Mouse (Mus musculus) erythroblast, embryonic 14.5 days (primary cell): ENCODE measurements around the gene Clrn1.

Experiments
- GATA1 ChIP-seq: IDR thresholded peaks from 2 replicates; pipeline ENCODE4 v1.6.1; 2012; ENCODE audit warnings: low read length, inconsistent platforms, mixed read lengths
- TAL1 ChIP-seq: IDR thresholded peaks from 3 replicates; pipeline ENCODE4 v1.6.1; 2012; ENCODE audit warnings: low read length, inconsistent platforms, mixed read lengths

GRCm38 (mm10) chr3:58880181-58880580 is 5.0 kb downstream of the Clrn1 start:
- no peak for TF ChIP-seq GATA1
- no peak for TF ChIP-seq TAL1
